Mouse (Mus musculus) ovary, postnatal 14 days (tissue): ENCODE data around the gene Ubap1l.
"Not testable (repeated sequence)": the region's sequence is repeated elsewhere in the genome, so short reads cannot be mapped to it uniquely, and the experiment has no call there.

Experiments
- DNase-seq: peaks from one replicate; pipeline ENCODE4 v3.0.0; 2022; ENCODE audit warnings: low spot score

Gene Ubap1l

DNA sequence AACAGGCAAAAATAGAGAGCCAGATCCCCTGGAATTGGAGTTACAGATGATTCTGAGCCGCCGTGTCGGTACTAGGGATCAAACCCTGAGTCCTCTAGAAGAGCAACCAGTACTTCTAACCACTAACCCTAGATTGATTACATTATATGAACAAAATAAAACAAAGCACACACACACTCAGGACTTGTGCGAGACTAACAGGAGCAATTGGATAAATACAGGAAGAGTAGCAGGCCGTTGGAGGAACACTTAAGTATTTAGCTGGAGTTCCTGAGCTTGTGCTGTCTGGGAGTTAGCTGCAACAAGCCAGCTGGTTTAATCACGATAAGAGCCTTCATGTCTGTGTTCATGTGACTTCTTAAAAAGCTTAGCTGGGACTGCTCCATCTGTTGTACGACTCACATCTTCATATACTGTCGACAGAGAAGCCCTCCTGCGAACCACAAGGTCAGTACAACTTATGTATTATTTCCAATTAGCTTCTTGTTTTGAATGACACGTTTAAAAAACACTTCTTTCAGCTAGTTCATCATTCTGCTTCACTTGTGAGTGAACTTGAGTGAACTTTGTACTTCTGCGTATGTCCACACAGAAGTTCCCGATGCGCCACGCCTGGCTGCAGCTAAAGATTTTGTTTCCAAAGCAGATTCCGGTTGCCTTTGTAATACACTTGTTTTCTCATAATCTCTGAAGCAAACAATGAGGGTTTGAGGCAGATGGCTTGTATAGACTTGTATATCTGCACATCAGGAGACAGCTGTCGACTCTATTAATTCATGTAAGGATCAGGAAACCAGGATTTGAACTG lies at the start of gene Ubap1l:
Gene Ubap1l, plus strand, starts transcription at position 401 of the 808 bp plus-strand sequence.
- DNase-seq = no peak

DNA sequence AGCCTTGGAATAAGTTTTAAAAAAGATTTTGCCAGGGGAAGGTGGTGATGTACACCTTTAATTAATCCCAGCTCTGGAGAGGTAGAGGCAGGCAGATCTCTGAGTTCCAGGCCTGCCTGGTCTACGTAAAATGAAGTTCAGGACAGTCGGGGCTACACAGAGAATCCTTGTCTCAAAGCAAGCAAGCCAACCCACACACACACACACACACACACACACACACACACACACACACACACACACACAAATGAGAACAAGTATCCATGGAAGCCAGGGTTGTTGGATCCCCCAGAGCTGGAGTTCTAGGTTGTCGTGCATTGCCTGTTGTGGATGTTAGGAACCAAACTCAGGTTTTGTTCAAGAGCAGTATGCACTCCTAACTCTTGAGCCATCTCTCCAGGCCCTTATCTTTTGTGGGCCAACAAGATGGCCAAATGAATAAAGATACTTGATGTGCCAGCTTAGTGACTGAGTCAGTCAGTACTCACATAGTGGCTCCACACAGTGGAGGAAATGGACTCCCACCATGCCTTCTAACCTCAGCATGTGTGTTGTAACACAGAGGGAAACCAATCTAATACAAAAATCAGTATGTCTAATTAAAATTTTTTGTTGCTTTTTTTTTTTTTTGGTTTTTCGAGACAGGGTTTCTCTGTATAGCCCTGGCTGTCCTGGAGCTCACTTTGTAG lies 48.0 kb upstream of the Ubap1l start:
- no peak for DNase-seq

DNA sequence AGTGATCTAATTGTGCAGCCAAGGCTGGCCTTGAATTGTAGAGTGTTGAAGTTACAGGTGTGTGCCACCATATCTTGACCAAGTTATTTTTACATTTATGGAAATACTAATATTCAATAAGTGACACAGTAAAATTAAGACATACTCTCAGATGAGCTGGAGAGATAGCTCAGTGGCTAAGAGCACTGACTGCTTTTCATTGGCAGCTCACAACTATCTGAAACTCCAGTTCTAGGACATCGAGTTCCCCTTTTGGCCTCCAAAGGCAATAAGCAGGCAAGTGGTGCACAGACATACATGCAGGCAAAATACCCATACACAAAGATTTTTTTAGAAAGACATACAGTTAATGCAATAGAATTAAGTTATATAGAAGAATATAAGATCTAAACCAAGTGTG lies 47.0 kb upstream of the Ubap1l start:
- no peak for DNase-seq

DNA sequence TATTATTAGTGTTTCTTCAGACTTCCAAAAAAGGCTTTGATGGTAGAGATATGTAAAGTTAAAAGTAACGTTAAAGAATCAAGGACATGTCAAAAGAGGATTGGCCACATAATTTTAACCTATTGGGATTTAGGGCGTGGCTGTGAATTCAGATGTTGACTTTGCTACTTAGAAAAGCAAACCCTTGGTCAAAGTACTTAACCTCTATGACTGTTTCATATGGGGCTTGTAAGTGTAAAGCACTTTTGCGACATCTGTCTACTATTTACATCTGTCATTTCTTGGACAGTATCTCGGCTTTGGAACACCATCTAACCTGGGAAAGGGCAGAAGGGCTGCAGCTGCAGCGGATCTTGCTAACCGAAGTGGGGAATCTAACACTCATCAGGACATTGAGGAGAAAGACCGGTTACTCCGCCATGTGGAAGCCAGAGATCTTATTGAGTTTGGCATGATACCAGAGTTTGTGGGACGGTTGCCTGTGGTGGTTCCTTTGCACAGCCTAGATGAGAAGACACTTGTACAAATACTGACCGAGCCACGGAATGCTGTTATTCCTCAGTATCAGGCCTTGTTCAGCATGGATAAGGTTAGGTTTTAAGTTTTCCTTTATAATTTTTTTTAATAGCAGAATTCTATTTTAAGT lies 38.5 kb upstream of the Ubap1l start:
- DNase-seq = no peak

DNA sequence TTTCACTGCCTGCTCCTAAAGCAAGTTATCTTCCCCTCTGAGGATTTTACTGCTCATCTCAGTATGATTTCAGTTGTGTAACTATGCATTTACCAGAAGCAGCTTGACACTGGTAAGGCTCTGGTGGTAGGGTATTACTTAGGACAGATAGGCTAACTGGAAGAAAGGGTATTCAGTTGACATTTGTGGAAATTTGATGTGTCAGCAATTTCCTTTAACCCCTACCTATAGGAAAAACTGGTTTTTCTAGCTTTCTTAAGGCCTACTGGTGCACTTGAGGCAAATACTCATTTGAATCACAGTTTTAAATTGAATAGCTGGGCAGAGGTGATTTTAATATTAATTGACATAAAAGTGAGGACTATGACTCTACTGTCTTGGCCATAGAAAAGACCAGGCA lies 34.9 kb upstream of the Ubap1l start:
- no peak for DNase-seq

DNA sequence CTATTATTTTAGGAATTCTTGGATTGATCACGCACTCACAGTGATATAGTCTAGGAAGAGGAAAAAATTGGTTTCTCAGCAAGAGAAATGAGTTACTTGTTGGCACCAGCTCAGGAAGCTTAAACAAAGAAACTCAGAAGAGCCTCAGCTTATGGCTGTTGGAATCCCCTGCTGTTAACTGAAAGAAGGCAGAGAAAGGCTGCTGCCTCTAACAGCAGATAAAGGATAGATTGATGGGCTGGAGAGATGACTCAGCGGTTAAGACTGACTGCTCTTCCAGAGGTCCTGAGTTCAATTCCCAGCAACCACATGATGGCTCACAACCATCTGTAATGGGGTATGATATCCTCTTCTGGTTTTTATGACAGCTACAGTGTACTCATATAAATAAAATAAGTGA lies 33.5 kb upstream of the Ubap1l start:
- DNase-seq = no peak

DNA sequence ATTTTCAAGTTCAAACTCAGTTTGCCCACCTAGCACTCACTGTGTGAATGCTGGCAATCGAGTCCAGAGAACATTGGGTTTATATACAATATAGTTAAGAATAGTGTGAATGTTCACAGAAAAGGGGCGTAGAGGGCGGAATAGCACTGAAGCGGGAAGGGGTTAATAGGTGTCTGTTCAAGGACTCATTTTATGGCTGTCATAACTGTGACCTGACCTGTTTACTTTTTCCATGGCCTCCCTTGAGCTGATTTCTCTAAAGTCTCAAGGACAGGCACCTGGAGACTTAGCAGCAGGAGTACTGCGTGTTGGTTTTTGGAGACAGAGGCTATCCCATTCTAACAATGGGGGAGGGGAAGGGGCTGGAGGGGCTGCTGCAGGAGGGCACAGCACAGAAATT lies 26.9 kb upstream of the Ubap1l start:
- no peak for DNase-seq

DNA sequence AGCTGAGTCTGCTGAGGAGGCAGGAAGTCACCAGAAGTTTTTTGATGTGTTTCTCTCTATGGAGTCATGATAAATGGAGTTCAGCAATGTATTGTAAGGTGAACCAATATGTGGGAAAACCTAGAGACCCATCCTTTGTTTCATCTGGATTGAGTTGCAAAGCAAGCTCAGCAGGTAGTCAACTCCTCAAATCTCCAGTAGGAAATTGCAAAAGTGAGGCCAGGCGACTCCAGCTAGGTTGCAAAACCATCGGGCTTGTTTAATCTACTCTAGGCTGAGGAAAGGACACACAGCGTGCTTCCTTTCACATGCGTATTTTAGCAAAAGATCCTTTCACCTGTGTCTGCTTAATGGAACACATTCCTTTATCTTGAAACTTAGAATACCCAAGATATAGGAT lies 21.7 kb upstream of the Ubap1l start:
- no peak for DNase-seq

DNA sequence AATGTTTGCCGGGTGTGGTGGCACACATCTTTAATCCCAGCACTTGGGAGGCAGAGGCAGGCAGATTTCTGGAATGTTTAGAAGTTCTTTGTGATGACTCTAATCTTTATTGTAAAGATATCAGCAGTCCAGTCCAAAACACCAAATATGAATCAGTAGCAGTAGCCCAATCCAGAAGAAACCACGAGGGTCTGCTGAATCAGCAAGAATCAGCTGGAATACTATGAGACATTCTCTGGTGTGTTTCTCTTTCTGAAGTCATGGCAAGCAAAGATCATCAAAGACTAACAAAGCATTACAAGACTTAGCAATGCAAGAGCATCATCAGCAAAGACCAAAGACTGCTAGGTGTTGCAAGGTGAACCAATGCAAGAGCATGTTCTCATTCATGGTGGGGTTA lies 20.4 kb upstream of the Ubap1l start:
- DNase-seq = no peak

DNA sequence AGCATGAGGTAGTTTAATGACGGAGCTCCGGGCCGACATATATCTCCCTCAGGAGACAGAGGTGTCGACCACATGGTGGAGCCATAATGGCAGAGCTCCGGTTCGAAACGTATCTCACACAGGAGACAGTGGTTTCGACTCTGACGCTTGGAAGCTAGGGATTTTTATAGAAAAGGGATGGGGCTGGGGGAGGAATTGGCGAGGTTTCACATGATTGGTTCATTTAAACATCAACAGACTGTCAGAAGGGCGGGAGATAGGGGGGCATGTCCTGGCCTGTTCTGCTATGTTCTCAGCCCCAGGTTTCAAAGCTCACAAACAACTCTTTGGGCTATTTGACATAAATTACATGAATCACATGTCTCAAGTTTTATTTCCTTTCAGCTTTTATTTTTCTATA lies 15.4 kb upstream of the Ubap1l start:
- not testable (repeated sequence) for DNase-seq

DNA sequence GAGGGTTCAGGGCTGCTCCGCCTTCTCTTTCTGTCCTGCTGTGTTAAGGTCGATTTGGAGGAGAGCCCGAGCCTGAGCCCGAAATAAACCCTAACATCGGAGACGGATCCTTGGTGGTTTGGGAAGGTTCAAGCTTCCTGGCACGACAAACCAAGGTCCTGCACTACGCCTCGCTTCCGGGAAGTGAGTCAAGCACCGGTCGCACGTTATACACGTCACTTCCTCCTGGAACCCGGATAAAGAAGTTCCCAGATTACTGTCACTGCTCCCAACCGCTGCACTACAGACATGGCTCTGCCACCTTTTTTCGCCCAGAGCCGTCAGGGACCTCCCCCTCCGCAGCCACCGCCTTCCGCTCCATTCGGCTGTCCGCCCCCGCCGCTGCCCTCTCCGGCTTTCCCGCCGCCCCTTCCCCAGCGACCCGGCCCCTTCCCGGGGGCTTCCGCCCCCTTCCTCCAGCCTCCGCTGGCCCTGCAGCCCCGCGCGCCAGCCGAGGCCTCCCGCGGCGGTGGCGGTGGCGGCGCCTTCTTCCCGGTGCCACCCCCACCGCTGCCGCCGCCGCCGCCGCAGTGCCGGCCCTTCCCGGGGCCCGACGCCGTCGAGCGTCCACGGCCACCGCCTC lies 14.9 kb upstream of the Ubap1l start, which contains the start of gene Pdcd7:
Gene Pdcd7, plus strand, starts transcription at position 251 of the 622 bp plus-strand sequence.
- DNase-seq = peak; percentile 96

DNA sequence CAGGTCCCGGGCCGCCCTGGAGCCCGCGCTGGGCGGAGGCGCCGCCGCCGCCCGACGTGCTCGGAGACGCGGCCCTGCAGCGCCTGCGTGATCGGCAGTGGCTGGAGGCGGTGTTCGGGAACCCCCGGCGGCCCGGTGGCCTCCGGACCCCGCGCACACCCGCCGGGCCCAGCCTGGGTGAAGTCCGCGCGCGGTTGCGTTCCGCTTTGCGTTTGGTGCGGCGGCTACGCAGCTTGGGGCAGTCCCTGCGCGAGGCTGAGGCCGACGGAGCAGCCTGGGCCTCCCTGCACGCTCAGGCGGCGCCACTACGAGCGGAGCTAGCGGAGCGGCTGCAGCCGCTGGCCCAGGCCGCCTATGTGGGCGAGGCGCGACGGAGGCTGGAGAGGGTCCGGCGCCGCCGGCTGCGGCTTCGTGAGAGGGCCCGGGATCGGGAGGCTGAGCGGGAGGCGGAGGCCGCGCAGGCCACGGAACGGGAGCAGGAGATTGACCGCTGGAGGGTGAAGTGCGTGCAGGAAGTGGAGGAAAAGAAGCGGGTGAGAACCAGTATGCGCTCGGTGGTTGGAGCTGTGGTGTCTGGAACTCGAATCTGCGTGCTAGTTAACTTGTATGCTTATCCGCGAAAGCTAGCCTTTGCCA lies 14.2 kb upstream of the Ubap1l start:
- DNase-seq = peak; percentile 47

DNA sequence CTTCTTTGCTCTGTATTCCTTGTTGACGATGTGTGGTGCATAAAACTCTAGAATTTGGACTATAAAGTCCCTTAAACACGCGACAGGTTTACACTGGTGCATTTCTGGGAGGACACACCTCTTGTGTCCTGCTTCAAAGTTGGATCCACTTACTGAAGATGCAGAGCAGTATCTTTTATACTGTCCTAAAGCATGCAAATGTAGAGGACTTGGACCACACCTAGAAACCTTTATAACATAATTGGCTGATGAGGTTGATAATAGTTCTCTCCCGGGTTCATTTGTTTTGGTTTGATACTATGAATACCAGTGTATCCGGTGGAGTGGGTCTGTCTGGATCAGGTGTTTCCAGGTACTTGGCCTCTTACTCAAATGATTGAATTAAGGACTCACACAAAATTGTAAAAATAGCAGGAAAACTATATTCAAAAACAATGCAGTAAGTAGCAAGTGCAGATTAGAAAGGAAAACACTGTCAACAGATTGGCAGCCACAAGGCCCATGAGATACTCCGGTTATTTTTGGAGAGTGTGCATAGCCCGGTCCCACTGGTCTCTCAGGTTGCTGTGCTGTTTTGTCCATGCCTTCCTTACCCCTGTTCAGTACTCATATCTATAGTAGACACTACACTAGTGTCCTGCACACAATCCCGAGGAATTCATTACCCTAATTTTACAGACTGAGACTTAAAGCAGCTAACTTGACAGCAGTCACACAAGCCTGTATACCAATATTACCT lies 13.6 kb upstream of the Ubap1l start:
- no peak for DNase-seq

DNA sequence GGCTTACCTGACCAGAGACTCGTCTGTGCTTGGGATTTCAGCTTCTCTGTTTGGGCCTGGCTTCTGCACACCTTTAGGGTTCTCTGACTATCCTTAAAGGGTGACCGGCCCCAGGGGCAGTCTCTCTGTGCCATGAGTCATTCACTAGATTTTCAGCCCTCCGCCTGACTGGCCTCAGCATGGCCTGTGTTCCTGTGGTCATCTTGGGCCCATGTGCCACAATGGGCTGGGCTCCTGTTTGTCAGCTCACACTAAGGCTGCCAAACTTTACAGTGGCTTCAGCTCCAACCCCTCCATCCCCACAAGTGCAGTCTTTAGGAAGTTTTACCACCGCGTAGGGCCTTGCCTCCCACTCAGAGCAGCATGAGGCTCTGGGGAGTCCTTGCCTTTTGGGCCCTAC lies 7.6 kb upstream of the Ubap1l start:
- DNase-seq = no peak

DNA sequence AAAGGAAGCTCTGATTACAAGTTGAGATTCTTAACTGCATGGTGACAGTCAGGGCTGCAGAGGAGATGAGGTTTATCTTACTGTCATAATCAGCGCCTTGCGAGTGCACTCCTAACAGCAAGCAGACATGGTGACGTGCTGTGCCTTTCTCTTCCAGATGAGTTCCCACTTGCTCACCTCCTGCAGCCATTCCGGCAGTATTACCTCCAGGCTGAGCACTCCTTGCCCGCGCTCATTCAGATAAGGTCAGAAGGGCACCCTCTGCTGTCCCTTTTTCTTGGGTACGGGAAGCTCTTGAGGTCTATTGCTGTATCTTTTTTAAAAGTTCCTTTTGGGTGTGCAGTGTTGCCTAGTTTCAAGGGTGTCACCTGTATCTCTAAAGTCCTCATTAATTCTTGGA lies 4.3 kb upstream of the Ubap1l start:
- no peak for DNase-seq

DNA sequence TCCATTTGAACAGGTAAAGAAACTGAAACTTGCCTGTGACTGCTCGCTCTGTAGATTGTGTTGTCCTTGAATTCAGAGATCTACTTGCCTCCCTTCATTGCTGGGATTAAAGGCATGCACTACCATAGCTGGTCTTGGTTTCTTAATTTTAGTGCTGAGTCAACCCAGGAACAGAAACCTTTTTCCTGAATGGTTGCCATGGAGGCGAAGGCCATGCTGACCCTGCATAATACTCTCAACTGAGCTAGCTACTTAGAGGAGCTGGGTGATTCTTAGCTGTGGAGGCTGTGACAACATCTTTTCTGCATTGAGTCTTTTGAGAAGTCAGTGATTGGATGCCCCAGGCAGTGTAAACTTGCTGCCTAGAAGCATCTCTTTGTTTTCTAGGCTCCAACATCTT lies 3.9 kb upstream of the Ubap1l start:
- DNase-seq = no peak

DNA sequence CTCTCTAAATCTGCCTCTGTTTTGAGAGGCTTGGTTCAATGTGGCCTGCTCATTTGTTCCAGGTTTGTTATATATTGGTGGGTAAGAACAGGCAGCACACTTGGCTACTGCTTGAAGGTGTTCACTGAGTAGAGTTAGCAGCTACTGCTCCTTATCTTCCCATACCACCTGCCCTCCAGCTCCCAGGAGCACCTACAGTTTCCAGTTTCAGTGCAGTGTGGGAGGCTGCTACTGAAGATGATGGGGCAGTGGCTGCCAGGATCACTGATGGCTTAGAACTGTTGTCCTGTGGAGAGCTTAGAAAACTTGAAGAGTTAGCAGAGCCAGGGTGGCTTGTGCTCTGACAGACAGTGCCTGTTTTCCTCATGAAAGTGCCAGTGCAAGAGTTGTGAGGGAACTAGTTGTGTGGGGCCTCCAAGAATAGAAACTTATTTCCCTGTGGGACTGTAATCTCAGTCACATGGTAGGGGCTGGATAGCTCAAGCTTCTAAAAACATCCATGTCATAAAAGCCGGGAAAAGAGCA lies 1.8 kb upstream of the Ubap1l start:
- no peak for DNase-seq

DNA sequence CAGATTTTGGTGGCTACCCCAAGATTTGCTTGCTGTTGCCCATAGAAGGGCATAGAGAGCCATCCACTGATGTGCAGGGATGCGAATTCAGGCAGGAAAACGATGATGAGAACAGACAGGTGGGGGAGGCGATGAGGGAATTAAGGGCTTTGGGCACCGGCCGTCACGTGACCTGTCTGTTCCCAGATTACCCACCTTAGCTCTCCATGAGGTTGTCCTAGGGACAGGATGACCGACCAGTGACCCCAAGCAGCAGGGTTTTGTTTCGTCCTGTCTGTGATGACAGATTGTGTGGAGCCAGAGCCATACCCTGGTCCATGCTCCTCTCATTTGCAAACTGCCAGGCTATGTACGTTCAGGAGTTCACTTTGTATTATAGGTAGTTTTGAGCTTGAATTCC lies 2.8 kb downstream of the Ubap1l start:
- no peak for DNase-seq

DNA sequence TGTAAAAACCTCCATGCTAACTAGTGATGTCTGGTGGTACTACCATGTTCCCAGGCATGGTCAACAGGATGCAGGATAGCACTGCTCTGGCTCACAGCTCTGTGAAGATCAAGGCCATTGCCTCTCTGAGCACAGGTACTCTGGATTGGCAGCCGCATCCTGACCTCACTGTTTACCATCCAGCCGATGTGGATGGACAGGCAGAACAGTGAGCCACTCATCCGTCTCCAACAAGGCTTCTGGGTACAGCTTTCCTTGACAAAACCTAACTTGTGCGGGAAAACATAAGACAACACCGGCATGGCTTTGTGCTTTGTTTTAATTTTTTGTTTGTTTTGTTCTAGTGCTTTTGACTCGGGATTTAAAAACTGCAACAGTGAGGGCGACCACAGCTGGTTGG lies 4.9 kb downstream of the Ubap1l start:
- DNase-seq = no peak

DNA sequence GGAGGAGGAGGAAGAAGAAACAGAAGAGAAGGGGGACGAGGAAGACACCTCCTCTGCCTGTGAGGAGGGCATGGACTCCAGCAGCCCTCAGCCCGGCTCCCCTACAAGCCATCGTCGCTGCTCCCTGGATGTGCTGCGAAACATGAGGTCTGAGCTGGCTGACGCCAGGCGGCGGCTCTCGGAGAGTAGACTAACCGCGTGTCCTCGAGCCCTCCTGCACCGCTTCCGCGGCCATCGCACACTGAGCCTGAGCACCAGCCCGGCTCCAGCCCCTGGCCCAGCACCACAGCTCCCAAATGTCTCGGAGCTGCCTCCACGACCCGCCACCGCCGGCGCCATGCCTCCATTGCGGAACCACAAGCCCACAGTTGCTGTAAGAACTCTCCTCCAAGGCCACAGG lies 10.9 kb downstream of the Ubap1l start:
- no peak for DNase-seq

DNA sequence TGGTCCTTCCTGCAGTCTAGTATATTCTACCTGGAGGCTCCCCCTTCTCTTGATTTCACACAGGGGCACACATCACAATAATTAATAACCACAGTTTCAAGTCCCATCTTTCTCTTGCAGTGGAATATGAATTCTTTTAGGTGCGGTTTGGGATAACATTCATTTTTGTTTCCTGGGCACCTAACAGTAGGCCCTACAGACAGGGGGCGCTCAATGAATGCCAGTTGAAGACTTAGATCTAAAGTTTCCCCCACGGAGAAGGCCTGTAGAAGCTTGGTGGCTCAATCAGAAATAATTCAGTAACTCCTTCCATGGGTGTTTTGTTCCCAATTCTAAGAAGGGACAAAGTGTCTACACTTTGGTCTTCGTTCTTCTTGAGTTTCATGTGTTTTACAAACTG lies 11.6 kb downstream of the Ubap1l start:
- DNase-seq = no peak
